Mouse (Mus musculus): ENCODE data around the gene Pde4c. TPM values are rescaled to one million over a fixed set of nuclear protein-coding genes. Genes with fewer than 3 reads are reported as not detected.
A peak's percentile ranks its signal among the peaks of the same experiment; 100 is the strongest.

Gene Pde4c
- total and polyA plus RNA-seq, 2 experiments, result 10.6 to 28.0 TPM

- 63% methylated on average over 38 of the region's 38 CpGs for WGBS
- peaks cover 3% of the 10 kb centered on the region; the same call in 1 of the 2 replicates for H3K4me1 ChIP-seq (ENCODE audit: control insufficient read depth, insufficient read depth, low read length)
- H3K27ac ChIP-seq (replicated peaks; ENCODE audit: insufficient read depth, low read depth, low read length), result peak overlapping the region; percentile 56; the same call in 1 of the 2 replicates
- peak overlapping the region; percentile 61 for H3K9ac ChIP-seq (ENCODE audit: low read depth, low read length)
- no peaks in the 10 kb centered on the region for H3K27me3 ChIP-seq (ENCODE audit: control insufficient read depth, insufficient read depth, low read length)
- no peak for DNase-seq (ENCODE audit: extremely low read depth, low read depth, low spot score)
- no peak for TF ChIP-seq POLR2A (IDR thresholded peaks at IDR 0.05; ENCODE audit: extremely low read depth, insufficient read depth, low read length)
- no peak for TF ChIP-seq CTCF (IDR thresholded peaks at IDR 0.05; ENCODE audit: low read depth, low read length)
- no peaks in the 10 kb centered on the region for H3K79me2 ChIP-seq (ENCODE audit: control insufficient read depth, insufficient read depth, low read length)
- H3K4me3 ChIP-seq (ENCODE audit: insufficient read depth, low read depth, low read length), result peak overlapping the region; percentile 44; the same call in 1 of the 2 replicates
- no peaks in the 10 kb centered on the region for H3K36me3 ChIP-seq (ENCODE audit: control insufficient read depth, insufficient read depth, low read length)
Observed at GRCm38 (mm10) chr8:70742981-70743655, 19.6 kb downstream of the Pde4c start.

- Histone ChIP-seq H3K27me3 (ENCODE audit: control insufficient read depth, insufficient read depth, low read length) (no peaks in the 10 kb centered on the region), H3K4me1 (ENCODE audit: control insufficient read depth, insufficient read depth, low read length) (peaks cover 3% of the 10 kb centered on the region; the same call in 1 of the 2 replicates), H3K9ac (ENCODE audit: low read depth, low read length) (peak overlapping the region; percentile 61), H3K27ac (replicated peaks; ENCODE audit: insufficient read depth, low read depth, low read length) (peak overlapping the region; percentile 56), H3K79me2 (ENCODE audit: control insufficient read depth, insufficient read depth, low read length) (no peaks in the 10 kb centered on the region), H3K36me3 (ENCODE audit: control insufficient read depth, insufficient read depth, low read length) (no peaks in the 10 kb centered on the region), H3K4me3 (ENCODE audit: insufficient read depth, low read depth, low read length) (peak overlapping the region; percentile 44)
- DNase-seq (ENCODE audit: extremely low read depth, low read depth, low spot score), result peak; percentile 90
- TF ChIP-seq POLR2A (IDR thresholded peaks at IDR 0.05; ENCODE audit: extremely low read depth, insufficient read depth, low read length) (0 out of 2 replicates have a peak, but pooled peaks have one; percentile 35), CTCF (IDR thresholded peaks at IDR 0.05; ENCODE audit: low read depth, low read length) (no peak)
- WGBS, result 14% methylated on average over 48 of the region's 48 CpGs
Observed at GRCm38 (mm10) chr8:70743656-70744590, 20.4 kb downstream of the Pde4c start.

- no peak overlapping the region for H3K9ac ChIP-seq (ENCODE audit: low read depth, low read length)
- H3K4me1 ChIP-seq (ENCODE audit: control insufficient read depth, insufficient read depth, low read length), result peaks cover 3% of the 10 kb centered on the region; the same call in 1 of the 2 replicates
- no peaks in the 10 kb centered on the region for H3K79me2 ChIP-seq (ENCODE audit: control insufficient read depth, insufficient read depth, low read length)
- H3K27ac ChIP-seq (replicated peaks; ENCODE audit: insufficient read depth, low read depth, low read length), result no peak overlapping the region
- no peak for TF ChIP-seq POLR2A (IDR thresholded peaks at IDR 0.05; ENCODE audit: extremely low read depth, insufficient read depth, low read length)
- no peak for TF ChIP-seq CTCF (IDR thresholded peaks at IDR 0.05; ENCODE audit: low read depth, low read length)
- 41% methylated on average over 11 of the region's 11 CpGs for WGBS
- H3K36me3 ChIP-seq (ENCODE audit: control insufficient read depth, insufficient read depth, low read length), result no peaks in the 10 kb centered on the region
- DNase-seq (ENCODE audit: extremely low read depth, low read depth, low spot score), result peak; percentile 69
- no peaks in the 10 kb centered on the region for H3K27me3 ChIP-seq (ENCODE audit: control insufficient read depth, insufficient read depth, low read length)
- H3K4me3 ChIP-seq (ENCODE audit: insufficient read depth, low read depth, low read length), result no peak overlapping the region
Observed at GRCm38 (mm10) chr8:70744806-70745205, 21.3 kb downstream of the Pde4c start.

GRCm38 (mm10) chr8:70745691-70746220, 22.2 kb downstream of the Pde4c start:
- H3K27me3 ChIP-seq (ENCODE audit: control insufficient read depth, insufficient read depth, low read length), result no peaks in the 10 kb centered on the region
- no peak overlapping the region for H3K9ac ChIP-seq (ENCODE audit: low read depth, low read length)
- no peak for DNase-seq (ENCODE audit: extremely low read depth, low read depth, low spot score)
- no peak overlapping the region for H3K4me3 ChIP-seq (ENCODE audit: insufficient read depth, low read depth, low read length)
- H3K79me2 ChIP-seq (ENCODE audit: control insufficient read depth, insufficient read depth, low read length), result no peaks in the 10 kb centered on the region
- 90% methylated on average over 19 of the region's 19 CpGs for WGBS
- no peak overlapping the region for H3K27ac ChIP-seq (replicated peaks; ENCODE audit: insufficient read depth, low read depth, low read length)
- H3K36me3 ChIP-seq (ENCODE audit: control insufficient read depth, insufficient read depth, low read length), result no peaks in the 10 kb centered on the region
- TF ChIP-seq POLR2A (IDR thresholded peaks at IDR 0.05; ENCODE audit: extremely low read depth, insufficient read depth, low read length) (no peak), CTCF (IDR thresholded peaks at IDR 0.05; ENCODE audit: low read depth, low read length) (no peak)
- H3K4me1 ChIP-seq (ENCODE audit: control insufficient read depth, insufficient read depth, low read length), result peaks cover 3% of the 10 kb centered on the region; the same call in 1 of the 2 replicates

GRCm38 (mm10) chr8:70746676-70747075, 23.2 kb downstream of the Pde4c start:
- peaks cover 3% of the 10 kb centered on the region; the same call in 1 of the 2 replicates for H3K4me1 ChIP-seq (ENCODE audit: control insufficient read depth, insufficient read depth, low read length)
- no peaks in the 10 kb centered on the region for H3K27me3 ChIP-seq (ENCODE audit: control insufficient read depth, insufficient read depth, low read length)
- no peaks in the 10 kb centered on the region for H3K36me3 ChIP-seq (ENCODE audit: control insufficient read depth, insufficient read depth, low read length)
- 93% methylated on average over 9 of the region's 9 CpGs for WGBS
- no peak for DNase-seq (ENCODE audit: extremely low read depth, low read depth, low spot score)
- no peak overlapping the region for H3K27ac ChIP-seq (replicated peaks; ENCODE audit: insufficient read depth, low read depth, low read length)
- TF ChIP-seq POLR2A (IDR thresholded peaks at IDR 0.05; ENCODE audit: extremely low read depth, insufficient read depth, low read length) (no peak), CTCF (IDR thresholded peaks at IDR 0.05; ENCODE audit: low read depth, low read length) (no peak)
- no peak overlapping the region for H3K4me3 ChIP-seq (ENCODE audit: insufficient read depth, low read depth, low read length)
- no peak overlapping the region for H3K9ac ChIP-seq (ENCODE audit: low read depth, low read length)
- no peaks in the 10 kb centered on the region for H3K79me2 ChIP-seq (ENCODE audit: control insufficient read depth, insufficient read depth, low read length)
